Mouse (Mus musculus): ENCODE measurements around the gene Osr1.

DNA sequence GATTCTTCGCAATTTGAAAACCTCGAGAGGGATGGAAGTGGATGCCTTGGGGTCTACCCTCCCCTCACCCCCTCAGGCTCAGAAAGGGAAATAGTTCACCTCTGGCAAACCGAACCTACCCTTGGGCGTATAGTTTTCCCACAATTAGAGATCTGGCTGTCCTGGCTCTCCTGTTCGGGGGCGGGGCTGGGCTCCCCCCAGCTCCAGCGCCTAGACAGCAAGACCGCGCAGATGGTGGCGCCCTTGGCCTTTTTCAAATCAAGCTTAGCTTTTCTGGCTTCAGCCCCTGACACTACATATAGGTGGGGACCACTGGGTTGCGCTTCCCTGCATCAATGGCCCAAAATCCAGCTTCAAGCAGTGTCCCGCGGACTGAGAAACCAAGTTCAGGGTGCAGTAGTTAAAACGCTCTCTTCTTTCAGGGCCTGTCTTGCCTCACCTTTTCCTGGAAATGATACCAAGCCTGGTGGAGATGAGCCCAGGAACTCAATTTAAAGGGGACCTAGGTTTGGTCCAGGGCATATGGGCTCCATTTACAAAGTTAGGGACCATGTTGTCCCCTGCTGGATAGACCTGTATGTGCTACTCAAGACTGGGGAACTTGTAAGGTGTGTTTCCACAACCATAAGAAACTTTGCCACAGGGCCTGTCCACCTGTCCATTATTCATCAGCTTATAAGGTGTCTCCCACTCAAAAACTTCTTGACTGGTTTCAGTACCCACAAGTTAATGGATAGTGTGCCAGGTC lies 12.5 kb downstream of the Osr1 start:
- no peak for TF ChIP-seq CTCF (IDR thresholded peaks at IDR 0.05; ENCODE audit: low read depth)
- TF ChIP-seq EP300 (IDR thresholded peaks at IDR 0.05; ENCODE audit: low read depth) = no peak
